Mouse (Mus musculus): ENCODE measurements around the gene Nup107.

Nup107 gene

DNA sequence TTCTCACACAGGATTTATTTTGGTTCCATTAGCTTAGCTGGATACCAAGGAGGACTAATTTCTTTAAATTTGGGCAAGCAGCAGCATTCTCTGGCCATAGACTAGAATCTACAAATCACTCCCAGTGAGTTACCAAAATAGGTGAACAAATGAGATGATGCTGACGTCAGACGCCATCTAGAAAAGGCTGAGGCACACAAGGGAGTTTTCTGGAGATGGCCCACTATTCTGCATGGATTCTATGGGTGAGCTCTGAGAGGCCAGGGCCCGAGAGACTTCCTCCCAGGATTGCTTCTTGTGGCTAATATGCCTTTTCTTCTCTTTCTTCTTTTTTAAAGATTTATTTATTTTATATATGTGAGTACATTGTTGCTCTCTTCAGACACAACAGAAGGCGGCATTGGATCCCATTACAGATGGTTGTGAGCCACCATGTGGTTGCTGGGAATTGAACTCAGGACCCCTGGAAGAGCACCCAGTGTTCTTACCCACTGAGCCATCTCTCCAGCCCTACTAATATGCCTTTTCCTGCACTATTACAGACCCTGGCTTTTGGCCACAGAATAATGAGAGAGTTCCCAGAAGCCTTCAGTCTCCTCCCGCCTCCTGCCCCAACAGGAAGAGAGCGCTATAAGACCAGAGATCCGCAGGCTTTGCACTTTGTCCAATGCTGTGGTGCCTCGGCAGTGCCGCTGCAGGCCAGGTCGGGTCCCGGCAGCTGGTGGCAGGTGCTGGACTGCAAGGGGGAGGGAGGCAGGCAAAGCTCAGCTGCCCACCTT lies 27.2 kb downstream of the Nup107 start:
- in situ Hi-C loops (cut with MboI, MseI): no loop called here

DNA sequence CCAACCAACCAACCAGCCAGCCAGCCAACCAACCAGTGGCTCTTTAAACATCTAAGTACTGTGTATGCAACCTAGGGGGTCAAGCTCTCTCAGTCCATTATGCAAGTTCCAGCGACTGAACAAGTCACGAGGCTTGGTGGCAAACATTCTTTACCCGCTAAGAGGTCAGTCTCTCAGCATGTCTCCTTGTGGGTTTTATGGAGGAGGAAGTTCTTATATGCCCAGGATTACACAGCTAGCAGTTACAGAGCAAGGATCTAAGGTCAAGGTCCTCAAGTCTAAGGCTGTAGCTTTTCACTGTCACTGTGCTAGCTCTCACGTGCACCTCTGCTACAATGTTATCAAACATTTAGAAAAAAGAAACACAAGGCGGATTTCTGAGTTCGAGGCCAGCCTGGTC lies 27.9 kb downstream of the Nup107 start:
- in situ Hi-C loops (cut with MboI, MseI): no loop called here

DNA sequence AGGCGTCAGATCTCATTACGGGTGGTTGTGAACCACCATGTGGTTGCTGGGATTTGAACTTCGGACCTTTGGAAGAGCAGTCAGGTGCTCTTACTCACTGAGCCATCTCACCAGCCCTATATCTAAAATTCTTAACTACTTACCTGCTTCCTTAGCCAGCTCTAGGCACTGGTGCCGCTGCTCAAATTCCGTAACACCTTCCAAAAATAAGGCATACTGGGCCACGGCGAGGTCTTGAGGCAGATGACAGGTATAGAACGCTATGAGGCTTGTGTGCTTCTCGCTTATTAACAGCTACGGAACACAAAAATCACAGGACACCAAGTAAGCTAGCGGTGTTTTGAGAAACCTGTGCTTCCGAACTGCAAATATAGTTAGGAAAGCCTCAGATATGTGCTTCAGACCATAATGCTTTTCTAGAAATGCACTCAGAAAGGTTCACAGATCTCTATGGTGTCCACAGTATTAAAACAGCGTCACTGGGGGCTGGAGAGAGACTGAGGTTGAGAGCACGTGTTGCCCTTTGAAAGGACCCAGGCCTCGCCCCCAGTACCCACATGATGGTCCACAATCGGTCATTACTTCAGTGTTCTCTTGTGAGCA lies 28.8 kb downstream of the Nup107 start:
- in situ Hi-C loops (cut with MboI, MseI): no loop called here

DNA sequence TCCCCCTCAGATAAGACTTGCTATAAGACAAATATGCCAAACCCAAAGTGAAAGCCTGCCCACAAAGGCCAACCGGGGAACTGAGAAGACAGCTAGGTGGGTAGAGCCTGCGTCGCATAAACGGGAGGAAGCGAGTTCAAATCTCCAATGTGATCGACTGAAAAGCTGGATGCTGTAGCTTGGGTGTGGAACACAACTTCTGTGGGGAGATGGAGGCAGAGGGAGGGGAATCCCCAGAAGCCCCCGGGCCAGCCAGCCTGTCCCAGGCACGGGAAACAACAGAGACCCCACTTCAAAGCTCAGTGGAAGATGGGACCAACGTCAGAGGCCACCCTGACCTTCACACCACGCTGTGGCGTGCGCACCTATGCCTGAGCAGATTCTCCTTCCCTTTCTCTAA lies 29.5 kb downstream of the Nup107 start:
- in situ Hi-C loops (cut with MboI, MseI): no loop called here

DNA sequence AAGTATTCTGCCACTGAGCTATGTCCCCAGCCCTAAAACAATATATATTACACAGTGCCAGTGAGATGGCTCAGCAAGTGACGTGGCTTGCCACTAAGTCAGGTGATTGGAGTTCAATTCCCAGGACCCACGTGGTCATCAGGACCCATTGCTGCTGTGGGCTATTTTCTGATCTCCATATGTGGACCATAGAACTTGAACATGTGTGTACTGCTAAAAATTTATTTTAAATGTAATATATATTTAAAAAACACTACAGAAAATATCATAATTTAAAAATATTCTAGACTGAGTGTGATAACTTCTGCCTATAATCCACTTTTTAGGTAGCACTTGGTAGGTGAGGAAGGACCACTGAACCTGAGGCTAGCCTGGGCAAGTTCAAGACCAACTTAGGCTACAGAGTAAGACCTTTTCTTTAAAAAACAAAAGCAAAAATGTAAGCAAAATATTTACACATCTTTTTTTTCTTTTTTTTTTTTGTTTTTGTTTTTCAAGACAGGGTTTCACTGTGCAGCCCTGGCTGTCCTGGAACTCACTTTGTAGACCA lies 30.1 kb downstream of the Nup107 start:
- in situ Hi-C loops (cut with MboI, MseI): no loop called here

DNA sequence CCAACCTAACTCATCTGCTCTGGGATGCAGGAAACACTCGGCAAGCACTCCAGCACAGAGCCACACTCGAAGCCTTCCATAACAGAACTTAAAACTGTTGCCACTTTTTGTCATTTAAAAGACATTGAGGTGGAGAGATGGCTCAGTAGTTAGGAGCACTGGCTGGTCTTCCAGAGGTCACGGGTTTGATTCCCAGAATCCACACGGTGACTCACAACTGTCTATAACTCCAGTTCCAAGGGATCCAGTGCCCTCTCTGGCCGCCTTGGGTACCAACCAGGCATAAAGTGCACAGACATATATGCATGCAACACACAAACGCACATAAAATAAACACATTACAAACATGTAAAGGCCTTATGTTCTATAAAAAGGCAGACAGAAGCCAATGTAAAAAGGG lies 31.0 kb downstream of the Nup107 start:
- in situ Hi-C loops (cut with MboI, MseI): no loop called here

DNA sequence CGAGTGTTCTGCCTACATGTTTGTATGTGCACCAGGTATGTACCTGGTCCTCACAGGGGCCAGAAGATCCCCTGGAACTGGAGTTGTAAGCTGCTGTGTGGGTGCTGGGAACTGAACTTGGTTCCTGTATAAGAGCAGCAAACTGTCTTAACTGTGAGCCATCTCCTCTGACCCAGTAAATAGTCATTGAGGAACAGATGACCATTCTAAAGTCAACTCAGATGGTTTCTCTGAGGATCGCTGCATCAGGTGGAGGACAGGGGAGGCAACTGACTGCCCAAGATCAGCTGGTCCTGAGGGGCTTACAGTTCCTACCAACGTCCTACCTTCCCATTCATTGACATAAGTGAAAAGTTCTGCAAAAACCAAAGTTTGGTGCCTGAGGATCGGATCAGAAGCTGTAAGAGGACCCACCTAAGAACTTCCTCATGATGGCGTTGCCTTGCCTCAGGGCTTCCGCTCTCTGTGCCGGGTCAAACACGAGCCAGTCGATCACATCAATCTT lies 31.6 kb downstream of the Nup107 start:
- in situ Hi-C loops (cut with MboI, MseI): no loop called here

DNA sequence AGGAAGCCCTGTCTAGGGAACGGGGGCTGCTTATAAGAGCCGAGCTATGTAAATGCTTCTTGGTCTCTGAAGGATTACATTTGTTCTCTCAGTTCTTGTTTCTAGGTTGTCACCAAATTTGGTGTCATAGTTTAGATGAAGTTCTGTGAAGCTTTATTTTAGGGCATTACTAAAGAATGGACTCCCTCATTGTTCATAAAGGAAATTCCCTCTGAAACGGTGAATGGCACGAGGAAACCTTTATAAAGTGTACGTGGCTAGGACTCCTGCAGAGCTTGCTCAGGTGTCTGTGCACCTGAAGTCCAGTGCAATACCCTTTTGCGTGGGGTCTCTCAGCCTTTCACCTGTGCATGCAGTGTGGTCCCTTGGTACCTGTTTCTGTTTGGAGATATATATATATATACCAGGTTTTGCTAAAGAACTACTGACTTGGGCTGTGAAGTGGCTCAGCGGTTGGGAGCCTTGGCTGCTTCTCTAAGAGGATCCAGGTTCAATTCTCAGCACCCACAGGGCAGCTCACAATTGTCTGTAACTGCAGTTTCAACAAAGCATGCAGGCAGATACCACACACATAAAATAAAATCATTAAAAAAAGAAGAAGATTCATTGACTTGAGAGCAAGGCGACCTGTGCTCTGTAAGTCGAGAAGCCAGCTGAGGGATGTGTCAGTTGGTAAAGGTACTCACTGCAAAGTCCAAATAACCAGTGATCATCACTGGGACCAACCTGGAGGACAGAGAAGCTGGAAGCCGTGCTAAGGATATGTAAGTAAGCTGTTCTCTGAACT lies 32.5 kb downstream of the Nup107 start:
- in situ Hi-C loops (cut with MboI, MseI): loop anchor here (5.0 kb wide), 1 partner anchor 58 kb away; no protein-coding TSS in a partner anchor

DNA sequence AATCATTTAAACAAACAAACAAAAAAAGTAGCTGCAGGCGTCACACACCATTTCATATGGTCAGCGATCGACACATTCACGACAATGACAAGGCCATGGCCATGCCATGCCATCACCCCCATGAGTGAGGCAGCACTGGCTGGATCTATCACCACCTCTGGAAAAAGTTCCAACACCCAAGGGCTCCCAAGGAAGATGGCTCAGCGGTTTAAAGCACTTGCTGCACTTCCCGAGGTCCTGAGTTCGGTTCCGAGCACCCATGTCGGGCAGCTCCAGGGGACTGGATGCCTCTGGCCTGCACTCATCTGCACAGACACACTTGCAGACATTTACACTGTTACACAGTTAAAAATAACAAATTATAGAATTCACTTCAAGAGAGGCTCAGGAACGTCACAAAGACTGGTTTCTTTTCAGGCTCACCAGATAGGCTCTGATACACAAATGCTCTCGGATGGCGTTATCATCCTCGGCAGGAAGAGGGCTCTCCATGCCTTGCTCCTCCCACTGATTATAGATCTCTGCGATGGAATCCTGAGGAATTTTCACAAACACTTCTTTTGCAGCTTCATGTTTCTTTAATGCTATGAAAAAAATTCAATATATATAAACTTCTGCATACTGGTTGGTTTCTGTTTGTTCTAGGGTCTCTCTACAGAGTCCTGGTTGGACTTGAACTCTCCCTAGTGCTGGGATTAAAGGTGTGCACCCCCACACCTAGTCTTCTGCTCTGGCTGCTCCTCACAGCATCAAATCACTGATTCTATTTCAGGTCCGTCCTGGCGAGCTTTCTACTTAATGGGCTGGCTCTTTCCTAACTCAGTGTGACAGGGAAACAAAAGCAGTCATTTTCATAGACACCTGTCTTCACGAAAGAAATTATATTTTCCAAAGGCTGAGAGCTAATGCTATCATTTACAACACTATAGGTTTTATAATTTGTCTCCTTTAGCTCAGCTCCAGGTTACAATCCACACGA lies 33.5 kb downstream of the Nup107 start:
- in situ Hi-C loops (cut with MboI, MseI): loop anchor here (5.0 kb wide), 1 partner anchor 57 kb away; no protein-coding TSS in a partner anchor

DNA sequence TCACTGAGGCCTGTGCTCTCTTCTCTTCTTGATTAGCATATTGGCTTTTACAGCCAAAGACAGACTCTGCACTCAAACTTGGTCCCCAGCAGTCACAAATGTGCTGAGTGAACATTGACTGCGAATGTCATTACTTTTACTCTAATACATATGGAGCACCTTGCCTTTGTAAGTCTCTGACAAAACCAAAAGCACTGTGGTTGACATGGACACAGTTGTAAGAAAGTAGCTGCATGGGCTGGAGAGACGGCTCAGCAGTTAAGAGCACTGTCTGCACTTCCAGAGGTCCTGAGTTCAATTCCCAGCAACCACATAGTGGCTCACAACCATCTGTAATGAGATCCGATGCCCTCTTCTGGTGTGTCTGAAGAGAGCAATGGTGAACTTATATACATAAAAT lies 34.2 kb downstream of the Nup107 start:
- in situ Hi-C loops (cut with MboI, MseI): loop anchor here (5.0 kb wide), 1 partner anchor 56 kb away; no protein-coding TSS in a partner anchor

DNA sequence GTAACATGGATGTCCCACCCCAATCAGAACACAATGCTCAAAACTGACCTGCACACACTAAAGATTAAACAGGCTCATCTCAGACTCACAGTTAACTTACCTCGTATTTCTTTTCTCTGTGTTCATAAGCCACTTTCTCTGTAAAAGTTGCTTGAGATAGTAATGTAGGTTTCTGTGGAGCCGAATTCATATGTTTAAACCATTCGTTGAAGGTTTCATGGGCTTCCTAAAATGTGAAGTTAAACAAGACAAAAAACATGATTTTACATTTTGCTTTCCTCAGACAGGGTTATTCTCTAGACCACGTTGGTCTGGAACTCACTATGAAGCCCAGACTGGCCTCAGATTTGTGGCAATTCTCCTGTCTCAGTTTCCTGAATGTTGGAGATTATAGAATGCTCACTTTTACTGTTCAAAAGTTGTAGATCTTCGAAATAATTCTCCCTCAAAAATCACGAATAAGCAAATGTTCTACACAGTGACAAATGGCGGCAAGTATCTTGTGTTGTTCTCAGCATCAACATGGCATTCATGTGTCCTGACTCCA lies 34.6 kb downstream of the Nup107 start:
- in situ Hi-C loops (cut with MboI, MseI): loop anchor here (5.0 kb wide), 1 partner anchor 56 kb away; no protein-coding TSS in a partner anchor

DNA sequence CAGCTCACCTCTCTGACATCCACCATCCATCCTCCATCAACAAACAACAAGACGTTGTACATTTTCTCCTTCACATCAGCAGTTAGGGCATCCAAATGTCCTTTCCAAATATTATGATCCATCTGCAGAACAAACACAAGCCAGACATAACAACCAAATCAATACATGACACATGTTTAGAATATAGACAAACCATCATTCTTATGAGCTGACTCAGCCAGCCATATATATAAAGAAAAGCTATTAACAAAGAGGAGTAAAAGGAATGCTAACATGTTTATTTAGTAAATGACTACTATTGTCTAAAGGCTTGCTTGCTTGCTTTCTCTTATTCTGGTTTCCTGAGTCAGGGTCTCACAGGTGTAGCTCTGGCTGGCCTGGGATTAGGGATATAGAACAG lies 35.2 kb downstream of the Nup107 start:
- in situ Hi-C loops (cut with MboI, MseI): loop anchor here (5.0 kb wide), 1 partner anchor 55 kb away; no protein-coding TSS in a partner anchor

DNA sequence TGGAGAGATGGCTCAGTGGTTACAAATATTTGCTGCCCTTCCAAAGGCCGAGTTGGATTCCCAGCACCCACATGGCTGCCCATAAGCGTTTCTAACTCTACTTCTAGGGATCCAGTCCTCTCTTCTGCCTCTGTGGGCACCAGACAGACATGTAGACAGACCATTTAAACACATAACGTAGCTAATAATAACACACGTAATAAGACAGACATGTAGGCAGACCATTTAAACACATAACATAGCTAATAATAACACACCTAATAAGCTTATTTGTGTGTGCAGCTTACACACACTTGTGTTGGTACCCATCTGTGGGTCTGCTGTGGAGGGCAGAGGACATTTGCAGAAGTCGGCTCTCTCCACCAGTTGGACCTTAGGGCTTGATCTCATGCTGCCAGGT lies 35.7 kb downstream of the Nup107 start:
- in situ Hi-C loops (cut with MboI, MseI): loop anchor here (5.0 kb wide), 1 partner anchor 54 kb away; no protein-coding TSS in a partner anchor

DNA sequence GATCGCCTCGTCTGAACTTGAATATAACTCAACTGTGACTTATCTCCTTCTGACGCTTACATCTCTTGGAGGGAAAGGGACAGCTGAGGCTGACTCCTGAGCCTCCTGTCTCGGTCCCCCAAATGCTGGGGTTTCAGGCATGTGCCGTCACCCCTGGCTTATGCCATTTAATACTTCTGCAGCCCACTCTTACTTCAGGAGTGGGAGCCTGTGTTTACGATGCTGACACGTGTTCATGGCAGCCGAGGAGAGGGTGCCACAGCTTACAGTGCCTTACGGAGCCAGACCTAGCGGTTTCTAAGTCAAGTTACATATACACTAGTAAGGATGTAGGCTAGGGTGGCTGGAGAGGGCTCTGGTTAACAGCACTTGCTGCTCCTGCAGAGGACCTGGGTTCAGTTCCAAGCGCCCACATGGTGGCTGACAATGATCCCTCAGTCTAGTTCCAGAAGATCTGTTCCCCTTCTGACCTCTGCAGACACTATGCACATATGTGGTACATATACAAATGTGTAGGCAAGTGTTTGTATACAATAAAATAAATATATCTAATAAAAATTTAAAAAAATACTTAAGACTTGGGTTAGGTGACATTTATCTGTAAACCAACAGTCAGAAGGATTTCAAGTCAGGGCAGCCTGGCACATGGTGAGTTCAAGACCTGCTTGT lies 36.6 kb downstream of the Nup107 start:
- in situ Hi-C loops (cut with MboI, MseI): loop anchor here (5.0 kb wide), 1 partner anchor 54 kb away; no protein-coding TSS in a partner anchor

DNA sequence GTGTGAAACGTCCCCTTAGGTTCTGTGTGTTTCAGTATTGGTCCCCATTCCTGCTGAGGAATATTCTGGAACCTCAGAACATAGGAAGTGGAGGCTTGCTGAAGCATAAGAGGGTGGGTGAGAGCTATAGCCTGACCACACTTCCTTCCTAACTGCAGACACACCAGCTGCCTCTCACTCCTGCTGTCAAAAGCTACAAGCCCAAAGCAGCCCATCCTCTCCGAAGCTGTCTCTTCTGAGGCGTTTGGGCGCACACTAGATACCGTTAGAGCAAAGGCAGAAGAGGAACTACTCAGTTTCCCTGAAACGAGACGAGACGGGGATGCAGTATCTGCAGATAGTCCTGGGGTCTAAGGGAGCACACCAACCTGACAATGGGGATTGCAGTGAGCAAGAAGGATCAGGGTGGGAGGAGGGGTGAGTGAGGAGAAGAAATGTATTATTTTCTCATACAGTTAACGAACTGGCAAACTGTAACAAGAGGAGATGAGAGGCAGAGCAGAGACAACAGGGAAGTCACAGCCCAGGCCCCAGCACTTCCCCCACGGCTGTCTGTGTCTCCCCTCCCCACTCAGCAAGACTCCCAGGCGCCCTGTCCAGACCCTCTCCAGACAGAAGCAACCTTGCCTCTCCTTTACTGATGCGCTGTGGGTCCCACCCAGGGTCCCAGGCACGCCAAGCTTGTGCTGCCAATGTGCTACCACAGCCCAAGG lies 37.3 kb downstream of the Nup107 start:
- in situ Hi-C loops (cut with MboI, MseI): loop anchor here (5.0 kb wide), 1 partner anchor 53 kb away; no protein-coding TSS in a partner anchor

DNA sequence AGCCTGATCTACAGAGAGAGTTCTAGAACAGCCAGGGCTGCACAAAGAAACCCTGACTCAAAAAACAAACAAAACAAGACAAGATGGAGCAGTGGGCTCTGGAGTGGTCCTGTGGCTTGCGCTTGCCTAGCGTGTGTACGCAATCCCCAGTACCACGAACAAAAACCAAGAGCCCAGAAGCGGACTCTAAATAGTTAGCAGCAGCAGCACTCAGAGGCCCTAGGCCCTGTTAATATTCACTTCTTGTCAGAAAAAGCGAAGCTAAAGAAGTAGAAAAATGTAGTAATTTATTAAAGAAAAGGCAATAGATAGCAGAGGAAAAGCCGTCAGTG lies 37.9 kb downstream of the Nup107 start:
- in situ Hi-C loops (cut with MboI, MseI): no loop called here

DNA sequence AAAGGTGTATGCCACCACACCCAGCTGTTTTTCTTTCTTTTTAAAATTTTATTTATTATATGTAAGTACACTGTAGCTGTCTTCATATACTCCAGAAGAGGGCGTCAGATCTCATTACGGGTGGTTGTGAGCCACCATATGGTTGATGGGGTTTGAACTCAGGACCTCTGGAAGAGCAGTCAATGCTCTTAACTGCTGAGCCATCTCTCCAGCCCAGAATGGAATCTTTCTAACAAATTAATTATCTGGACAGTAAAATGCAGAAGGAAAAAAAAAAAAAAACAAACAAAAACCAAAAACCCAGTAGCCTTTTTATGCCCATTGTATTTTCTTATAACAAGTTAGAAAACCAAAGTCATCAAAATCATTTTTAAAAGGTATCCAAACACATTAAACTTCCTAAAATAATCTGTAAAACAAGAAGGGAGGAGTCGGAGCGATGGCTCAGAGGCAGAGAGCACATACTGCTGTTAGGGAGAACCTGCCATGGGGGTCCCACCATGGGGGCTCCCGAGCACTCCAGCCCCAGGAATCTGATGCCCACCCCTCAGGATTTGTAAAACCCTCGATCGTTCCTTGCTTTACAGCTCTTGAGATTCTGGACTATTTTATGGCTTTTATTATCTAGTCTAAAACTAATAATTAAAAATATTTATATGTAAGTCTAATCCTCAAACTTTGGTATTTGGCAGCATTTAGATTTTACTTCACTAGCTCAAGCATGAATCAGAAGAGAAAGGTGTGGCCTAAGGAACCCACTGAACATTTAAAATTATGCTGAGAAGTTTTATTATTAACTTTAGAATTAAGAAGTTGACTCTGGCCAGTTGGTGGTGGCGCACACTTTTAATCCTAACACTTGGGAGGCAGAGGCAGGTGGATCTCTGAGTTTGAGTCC lies 38.5 kb downstream of the Nup107 start:
- in situ Hi-C loops (cut with MboI, MseI): no loop called here
